ENCODE assay signal across 21 mouse cellular contexts in genomic region chr15:38392441-38393149, GRCm38 (mm10).
DNase-seq lines count a peak whose midpoint lies in the region; ATAC-seq and TF ChIP-seq lines count a peak whose summit lies in the region.
"Had no signal": no experiment of that assay in that cellular context is flagged by ENCODE, and none has a peak within 500 bp of the region (broad histone marks: within the 10 kb centered on the region; RNA-seq: fewer than 3 reads in every experiment).

No protein-coding gene starts in this region.

- WGBS in embryonic facial prominence, embryonic 15.5 days: 77% methylated on average over 5 of the region's 5 CpGs
- 71% methylated on average over 5 of the region's 5 CpGs for WGBS in embryonic facial prominence, embryonic 10.5 days
- WGBS in kidney, adult 2 months: 75% methylated on average over 5 of the region's 5 CpGs
- WGBS in lung, postnatal 0 days: 54% methylated on average over 5 of the region's 5 CpGs

- no peaks in the 10 kb centered on the region for H3K27me3 ChIP-seq in embryonic facial prominence, embryonic 15.5 days
- no peaks in the 10 kb centered on the region for H3K27me3 ChIP-seq in embryonic facial prominence, embryonic 10.5 days (replicated peaks; ENCODE audit: low read depth, poor library complexity, severe bottlenecking)
- H3K27me3 ChIP-seq in kidney, adult 2 months (replicated peaks; ENCODE audit: control insufficient read depth, insufficient read depth, low read length): no peaks in the 10 kb centered on the region
- no peaks in the 10 kb centered on the region for H3K27me3 ChIP-seq in lung, postnatal 0 days (replicated peaks; ENCODE audit: insufficient read depth, low read length)

- ATAC-seq in embryonic facial prominence, embryonic 15.5 days (ENCODE audit: insufficient number of reproducible peaks, low FRiP score, low TSS enrichment, low read depth): no peak
- no peak for ATAC-seq in lung, postnatal 0 days
- ATAC-seq: CD4-positive, CD25-positive, alpha-beta regulatory T cell, adult 4 months; forebrain, postnatal 0 days; hindbrain, embryonic 16.5 days had no signal

- H3K4me2 ChIP-seq in embryonic facial prominence, embryonic 15.5 days (replicated peaks): no peak overlapping the region
- H3K4me2 ChIP-seq in lung, postnatal 0 days (replicated peaks; ENCODE audit: low read depth, low read length): no peak overlapping the region

- no peaks in the 10 kb centered on the region for H3K36me3 ChIP-seq in embryonic facial prominence, embryonic 15.5 days
- no peaks in the 10 kb centered on the region for H3K36me3 ChIP-seq in embryonic facial prominence, embryonic 10.5 days (replicated peaks)
- no peaks in the 10 kb centered on the region for H3K36me3 ChIP-seq in kidney, adult 2 months (ENCODE audit: control insufficient read depth, insufficient read depth, low read length)
- H3K36me3 ChIP-seq in lung, postnatal 0 days (ENCODE audit: insufficient read depth, low read length): no peaks in the 10 kb centered on the region
- H3K36me3 ChIP-seq: limb, embryonic 10.5 days had no signal

- H3K9me3 ChIP-seq in embryonic facial prominence, embryonic 15.5 days (replicated peaks): no peaks in the 10 kb centered on the region
- H3K9me3 ChIP-seq in embryonic facial prominence, embryonic 10.5 days: no peaks in the 10 kb centered on the region
- no peaks in the 10 kb centered on the region for H3K9me3 ChIP-seq in lung, postnatal 0 days (ENCODE audit: low read length)
- H3K9me3 ChIP-seq: limb, embryonic 10.5 days had no signal

- peaks cover 14% of the 10 kb centered on the region for H3K4me1 ChIP-seq in embryonic facial prominence, embryonic 15.5 days
- H3K4me1 ChIP-seq in embryonic facial prominence, embryonic 10.5 days: peaks cover 14% of the 10 kb centered on the region
- H3K4me1 ChIP-seq in kidney, adult 2 months (ENCODE audit: control insufficient read depth, insufficient read depth, low read length): no peaks in the 10 kb centered on the region; the same call in 1 of the 2 replicates
- peaks cover 6% of the 10 kb centered on the region; the same call in 1 of the 2 replicates for H3K4me1 ChIP-seq in lung, postnatal 0 days (ENCODE audit: insufficient read depth, low read depth, low read length)

- H3K27ac ChIP-seq in embryonic facial prominence, embryonic 15.5 days (replicated peaks): 0 out of 2 replicates have a peak overlapping the region, but pooled peaks have one; percentile 72
- H3K27ac ChIP-seq in embryonic facial prominence, embryonic 10.5 days (replicated peaks): no peak overlapping the region
- no peak overlapping the region for H3K27ac ChIP-seq in kidney, adult 2 months (ENCODE audit: insufficient read depth, low read depth, low read length)
- peak overlapping the region; percentile 76; the same call in 1 of the 2 replicates for H3K27ac ChIP-seq in lung, postnatal 0 days (ENCODE audit: low read length)
- H3K27ac ChIP-seq: kidney, postnatal 0 days; limb, embryonic 10.5 days; liver, embryonic 14.5 days had no signal

- H3K9ac ChIP-seq in embryonic facial prominence, embryonic 15.5 days: no peak overlapping the region
- no peak overlapping the region for H3K9ac ChIP-seq in lung, postnatal 0 days (replicated peaks; ENCODE audit: low read depth)
- H3K9ac ChIP-seq: forebrain, postnatal 0 days; liver, embryonic 14.5 days had no signal

- no peak for TF ChIP-seq POLR2A in kidney, adult 2 months (IDR thresholded peaks at IDR 0.05; ENCODE audit: low read depth, low read length)

- DNase-seq in embryonic facial prominence, embryonic 10.5 days (ENCODE audit: low spot score): no peak
- peak; percentile 40 for DNase-seq in kidney, adult 2 months
- DNase-seq in kidney, adult 18-20 months: no peak
- DNase-seq in lung, postnatal 0 days (ENCODE audit: low spot score): no peak
- DNase-seq in lung, adult 18-20 months: no peak
- DNase-seq in left cerebral cortex, postnatal 36 days (ENCODE audit: low spot score in 2 of 2): no peak
- DNase-seq in spleen, postnatal 14 days (ENCODE audit: low spot score in 2 of 2): no peak
- DNase-seq: cerebellum, adult 11 months; cerebellum, postnatal 14 days; embryo, embryonic 11 days; forebrain, postnatal 0 days; heart, adult 2 months; heart, postnatal 14 days; midbrain, embryonic 14.5 days; thymus, postnatal 25 days had no signal

- H3K4me3 ChIP-seq in embryonic facial prominence, embryonic 15.5 days (replicated peaks): no peak overlapping the region
- no peak overlapping the region for H3K4me3 ChIP-seq in embryonic facial prominence, embryonic 10.5 days
- no peak overlapping the region for H3K4me3 ChIP-seq in kidney, adult 2 months (ENCODE audit: insufficient read depth, low read depth, low read length)
- no peak overlapping the region for H3K4me3 ChIP-seq in lung, postnatal 0 days (ENCODE audit: low read depth, low read length)
- H3K4me3 ChIP-seq: heart, adult 2 months; limb, embryonic 10.5 days had no signal

- TF ChIP-seq CTCF in kidney, adult 2 months (conservative IDR thresholded peaks at IDR 0.05; ENCODE audit: insufficient read depth, insufficient read length, low read depth, low read length): no peak
- no peak for TF ChIP-seq CTCF in lung, postnatal 0 days (IDR thresholded peaks at IDR 0.05)

- no peak for TF ChIP-seq EP300 in lung, postnatal 0 days (IDR thresholded peaks at IDR 0.05)

- intact Hi-C loops in left cerebral cortex, postnatal 36 days (cut with DNase I): no loop called here

Comparison
In these comparisons a context has a peak if more than half of its experiments do, and no peak if none do; other contexts are left out.
1. H3K27ac ChIP-seq: peak in embryonic facial prominence, embryonic 15.5 days (single experiment) and lung, postnatal 0 days (single experiment); none in embryonic facial prominence, embryonic 10.5 days (single experiment) and kidney, adult 2 months (single experiment).